Comparison of ENCODE assay signal across 7 mouse cellular contexts in the genomic region with DNA sequence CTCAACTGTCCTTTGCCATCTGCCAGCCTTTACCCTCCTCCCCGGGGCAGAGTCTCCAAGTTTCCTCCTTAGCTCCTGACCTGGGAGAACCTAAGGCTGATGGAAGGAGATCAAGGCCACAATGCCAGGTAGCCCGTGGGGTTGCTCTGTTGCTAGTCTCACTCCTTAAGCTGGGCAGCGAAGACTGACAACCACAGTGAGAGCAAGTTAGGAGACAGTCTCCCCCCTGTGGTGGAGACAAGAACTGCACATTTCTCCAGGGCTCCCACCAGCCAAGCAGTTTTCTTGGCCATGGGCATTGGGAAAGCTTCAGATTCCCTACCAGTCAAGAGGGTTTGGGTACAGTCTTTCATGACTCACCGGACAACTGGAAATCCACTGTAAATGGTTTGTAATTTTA. TPM values are rescaled to one million over a fixed set of nuclear protein-coding genes. Genes with fewer than 3 reads are reported as not detected.
A peak's percentile ranks its signal among the peaks of the same experiment; 100 is the strongest.
DNase-seq lines count a peak whose midpoint lies in the region; ATAC-seq and TF ChIP-seq lines count a peak whose summit lies in the region.

No protein-coding gene starts in this region.

- no peak overlapping the region for H3K27ac ChIP-seq in ES-E14 (ENCODE audit: insufficient read depth, low read depth, low read length, poor library complexity, severe bottlenecking)
- no peak overlapping the region for H3K27ac ChIP-seq in cerebellum, adult 2 months (ENCODE audit: insufficient read depth, low read length)
- H3K27ac ChIP-seq in lung, embryonic 16.5 days (ENCODE audit: low read length) = no peak overlapping the region

- no peaks in the 10 kb centered on the region for H3K27me3 ChIP-seq in cerebellum, adult 2 months (ENCODE audit: control insufficient read depth, insufficient read depth, low read length)
- H3K27me3 ChIP-seq in lung, embryonic 16.5 days (ENCODE audit: control insufficient read depth, insufficient read depth, low read depth, low read length) = no peaks in the 10 kb centered on the region

- no peaks in the 10 kb centered on the region for H3K4me1 ChIP-seq in ES-E14 (ENCODE audit: control insufficient read depth in 2 of 2, insufficient read depth in 2 of 2, low read length in 2 of 2, poor library complexity in 1 of 2)
- H3K4me1 ChIP-seq in cerebellum, adult 2 months (ENCODE audit: control insufficient read depth, insufficient read depth, low read length) = no peaks in the 10 kb centered on the region
- peaks cover 2% of the 10 kb centered on the region; the same call in 1 of the 2 replicates for H3K4me1 ChIP-seq in lung, embryonic 16.5 days (replicated peaks; ENCODE audit: control insufficient read depth, insufficient read depth, low read length)

- no peak overlapping the region for H3K4me2 ChIP-seq in lung, embryonic 16.5 days (ENCODE audit: low read depth, low read length)

- peak; percentile 84 for TF ChIP-seq CTCF in cerebellum, adult 2 months (IDR thresholded peaks at IDR 0.05; ENCODE audit: borderline replicate concordance, insufficient read depth, low read depth, low read length)

- no peaks in the 10 kb centered on the region for H3K36me3 ChIP-seq in ES-E14 (ENCODE audit: control insufficient read depth, insufficient read depth, low read length, poor library complexity, severe bottlenecking)
- H3K36me3 ChIP-seq in lung, embryonic 16.5 days (ENCODE audit: control insufficient read depth, insufficient read depth, low read length) = no peaks in the 10 kb centered on the region

- H3K4me3 ChIP-seq in ES-E14 (ENCODE audit: insufficient read depth in 1 of 2, low read depth in 1 of 2, low read length in 2 of 2, poor library complexity in 1 of 2, severe bottlenecking in 1 of 2) = no peak overlapping the region
- no peak overlapping the region for H3K4me3 ChIP-seq in cerebellum, adult 2 months (replicated peaks; ENCODE audit: insufficient read depth, low read depth, low read length)
- no peak overlapping the region for H3K4me3 ChIP-seq in lung, embryonic 16.5 days (ENCODE audit: low read length)

- in situ Hi-C loops in ES-E14 (cut with MboI; ENCODE audit: low sequenced_read_pairs in 2 of 2, unreplicated experiment in 2 of 2) = no loop called here

- peak; percentile 56; the same call in 1 of the 2 replicates for ATAC-seq in lung, embryonic 16.5 days (ENCODE audit: low read depth)

- 27% methylated on average over 4 of the region's 4 CpGs for WGBS in cerebellum, adult 2 months
- WGBS in lung, embryonic 16.5 days = 46% methylated on average over 4 of the region's 4 CpGs

- no peak for TF ChIP-seq POLR2A in cerebellum, adult 2 months (IDR thresholded peaks at IDR 0.05; ENCODE audit: borderline replicate concordance, insufficient read depth, low read length)

- H3K9me3 ChIP-seq in ES-E14 (ENCODE audit: control insufficient read depth, insufficient read depth, low read depth, low read length) = no peaks in the 10 kb centered on the region
- H3K9me3 ChIP-seq in lung, embryonic 16.5 days (ENCODE audit: control insufficient read depth, low read length) = no peaks in the 10 kb centered on the region

- peak; percentile 80 to 81 for DNase-seq in B cell, adult 2 months
- DNase-seq in ES-E14 (ENCODE audit: low read depth, low spot score) = peak; percentile 66
- DNase-seq in cerebellum, adult 2 months = peak; percentile 58 to 70
- DNase-seq in gastrocnemius, adult 18-20 months (ENCODE audit: low spot score) = peak; percentile 73
- peak; percentile 81 for DNase-seq in layer of hippocampus, adult 11-12 months (ENCODE audit: low spot score)
- peak; percentile 54 to 70 for DNase-seq in right cerebral cortex, postnatal 10 days (ENCODE audit: low spot score in 2 of 2)

- no peak overlapping the region for H3K9ac ChIP-seq in ES-E14 (ENCODE audit: insufficient read depth, low read depth, low read length, poor library complexity, severe bottlenecking)
- peak overlapping the region; percentile 39; the same call in 1 of the 2 replicates for H3K9ac ChIP-seq in lung, embryonic 16.5 days (ENCODE audit: low read length)

TF ChIP-seq in ES-E14, 5 proteins besides CTCF, POLR2A, EP300 and RAD21:
- no peak for TF ChIP-seq ZNF384 (IDR thresholded peaks at IDR 0.05; ENCODE audit: low read depth, low read length)
- TF ChIP-seq ZC3H11A (IDR thresholded peaks at IDR 0.05; ENCODE audit: borderline replicate concordance, low read depth, low read length) = peak; percentile 20; the same call in 1 of the 2 replicates

RNA-seq across cellular contexts. Expression of a gene that starts 7.2 kb away (rescaled TPM):
- total RNA-seq in ES-E14 (2012; rRNA removed) = 5.1 and 23.8 TPM in 2 replicates
- not detected in 2 replicates for polyA plus RNA-seq in cerebellum, adult 2 months (2012; rRNA removed)
- total RNA-seq in gastrocnemius, adult 18-20 months (2021) = not detected
- 0.24 TPM in 1 of 2 replicates, not detected in the other for polyA plus RNA-seq in lung, embryonic 16.5 days (2015; fragmentation: Nextera tagmentation; extraction: Ambion mirVana)

RNA-seq across cellular contexts. Expression of a gene that starts 16.5 kb away (rescaled TPM):
- 20.4 and 22.6 TPM in 2 replicates for total RNA-seq in ES-E14 (2012; rRNA removed)
- 26.7 and 28.0 TPM in 2 replicates for polyA plus RNA-seq in cerebellum, adult 2 months (2012; rRNA removed)
- 1 to 10 TPM; 4.7 to 6.4 TPM for total RNA-seq in gastrocnemius, adult 18-20 months (2021)
- polyA plus RNA-seq in lung, embryonic 16.5 days (2015; fragmentation: Nextera tagmentation; extraction: Ambion mirVana) = 19.0 and 22.5 TPM in 2 replicates

RNA-seq across cellular contexts. Expression of a gene that starts 49.3 kb away (rescaled TPM):
- 2.9 and 4.3 TPM in 2 replicates for total RNA-seq in ES-E14 (2012; rRNA removed)
- polyA plus RNA-seq in cerebellum, adult 2 months (2012; rRNA removed) = 3.7 and 4.9 TPM in 2 replicates
- 1 to 10 TPM; 2.8 to 3.7 TPM for total RNA-seq in gastrocnemius, adult 18-20 months (2021)
- polyA plus RNA-seq in lung, embryonic 16.5 days (2015; fragmentation: Nextera tagmentation; extraction: Ambion mirVana) = 21.6 and 22.8 TPM in 2 replicates
